Mouse (Mus musculus) thymus, postnatal 36 days (tissue): Measurements from ENCODE around the gene Mertk.

Source experiments
- DNase-seq, 2 experiments: peaks; one replicate each; pipeline ENCODE4 v3.0.0; 2022; ENCODE audit warnings: mixed read lengths in 2 of 2

Gene Mertk

GRCm38 (mm10) chr2:128771048-128771447 is 72.3 kb downstream of the Mertk start:
- DNase-seq: no peak

GRCm38 (mm10) chr2:128771750-128772338 is 73.1 kb downstream of the Mertk start:
- no peak for DNase-seq

DNA sequence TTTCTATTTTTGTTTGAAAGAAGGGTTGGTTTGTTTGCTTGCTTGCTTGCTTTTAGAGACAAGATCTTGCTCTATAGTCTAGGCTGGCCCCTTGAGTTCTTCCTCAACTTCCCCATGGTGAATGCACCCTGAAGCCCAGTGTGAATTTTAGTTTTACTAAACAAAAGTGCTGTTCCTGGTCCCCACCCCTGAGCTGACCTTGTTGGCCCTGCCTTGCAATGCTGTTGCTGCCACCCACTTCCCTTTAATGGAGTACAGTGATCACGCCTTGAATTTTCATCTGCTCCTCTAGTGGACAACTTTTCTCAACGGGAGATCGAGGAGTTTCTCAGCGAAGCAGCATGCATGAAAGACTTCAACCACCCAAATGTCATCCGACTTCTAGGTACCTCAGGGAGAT is 83.5 kb downstream of the Mertk start:
- DNase-seq: no peak

DNA sequence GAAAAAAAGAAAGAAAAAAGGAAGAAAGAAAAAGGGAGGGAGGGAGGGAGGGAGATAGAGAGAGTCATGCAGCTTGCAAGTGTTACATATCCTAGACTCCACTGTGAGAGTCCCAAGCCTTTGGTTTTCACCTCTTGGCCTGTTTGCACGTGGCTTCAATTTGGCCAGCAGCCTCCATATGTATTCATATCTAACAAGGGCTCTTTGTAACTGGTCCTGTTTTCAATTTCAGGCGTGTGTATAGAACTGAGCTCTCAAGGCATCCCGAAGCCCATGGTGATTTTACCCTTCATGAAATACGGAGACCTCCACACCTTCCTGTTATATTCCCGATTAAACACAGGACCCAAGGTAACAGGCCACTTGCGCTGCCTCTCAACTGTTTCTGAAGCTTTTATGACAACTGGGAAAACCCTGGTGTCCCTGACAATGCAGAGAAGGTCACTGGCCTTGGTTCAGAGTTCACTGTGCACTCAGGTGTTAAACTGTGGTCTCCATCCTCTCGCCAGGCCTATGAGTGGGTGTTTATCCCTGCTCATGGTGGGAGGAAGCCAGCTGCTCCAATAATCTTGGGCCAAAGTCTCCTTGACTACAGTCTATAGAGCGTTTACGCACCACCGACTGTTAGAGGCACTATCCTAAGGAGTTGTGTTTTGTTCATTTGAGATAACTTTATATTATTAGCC is 85.0 kb downstream of the Mertk start:
- DNase-seq: no peak

- no peak for DNase-seq
Observed at GRCm38 (mm10) chr2:128784814-128785213, 86.1 kb downstream of the Mertk start.

- no peak for DNase-seq
Observed at GRCm38 (mm10) chr2:128786341-128786740, 87.6 kb downstream of the Mertk start.

DNA sequence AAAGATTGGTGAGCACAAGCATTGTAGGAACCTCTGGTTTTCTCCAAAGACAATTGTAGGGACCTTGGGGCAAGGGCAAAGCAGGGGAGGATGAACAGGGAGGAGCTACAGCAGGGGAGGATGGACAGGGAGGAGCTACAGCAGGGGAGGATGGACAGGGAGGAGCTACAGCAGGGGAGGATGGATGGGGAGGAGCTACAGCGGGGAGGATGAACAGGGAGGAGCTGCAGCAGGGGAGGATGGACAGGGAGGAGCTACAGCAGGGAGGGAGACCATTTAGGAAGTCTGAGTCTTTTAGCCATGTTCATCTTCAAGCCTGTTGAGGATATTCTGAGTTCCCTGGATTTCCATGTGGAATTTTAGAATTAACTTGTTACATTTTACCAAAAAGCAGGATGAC is 88.0 kb downstream of the Mertk start:
- no peak for DNase-seq

GRCm38 (mm10) chr2:128787805-128788204 is 89.0 kb downstream of the Mertk start:
- DNase-seq: no peak

DNA sequence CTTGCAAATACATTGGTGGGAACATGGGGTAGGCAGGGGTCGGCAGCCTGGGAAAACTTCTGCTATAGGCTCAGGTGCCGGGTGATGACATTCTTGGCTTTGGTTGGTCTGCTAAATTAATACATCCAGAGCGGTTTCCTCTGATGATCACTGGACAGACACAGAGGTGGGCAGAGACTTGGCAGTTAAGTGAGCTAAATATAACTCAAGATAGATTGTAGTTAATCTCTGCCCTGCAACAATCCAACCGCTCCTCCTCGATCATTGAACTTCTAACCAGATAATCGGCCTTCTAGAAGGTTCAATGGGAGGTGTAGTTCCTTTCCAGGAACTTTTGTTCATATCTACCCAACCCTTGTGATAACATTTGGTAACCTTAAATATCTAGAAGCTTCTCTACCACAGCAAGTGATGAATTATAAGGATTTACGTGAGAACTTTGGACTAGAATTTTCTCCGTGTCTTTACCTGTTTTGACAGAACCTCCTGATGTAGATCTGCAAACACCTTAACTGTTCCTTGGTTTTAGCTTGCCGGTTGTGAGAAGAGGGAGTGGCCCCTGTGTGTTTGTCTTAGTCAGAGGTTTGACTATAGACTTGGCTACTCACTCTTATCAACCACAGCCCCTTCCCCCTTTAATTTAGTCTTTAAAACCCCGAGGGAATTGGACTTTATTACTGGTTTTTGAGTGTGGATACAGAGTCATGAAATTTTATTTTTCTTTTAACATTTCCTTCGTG is 92.3 kb downstream of the Mertk start:
- no peak for DNase-seq

DNA sequence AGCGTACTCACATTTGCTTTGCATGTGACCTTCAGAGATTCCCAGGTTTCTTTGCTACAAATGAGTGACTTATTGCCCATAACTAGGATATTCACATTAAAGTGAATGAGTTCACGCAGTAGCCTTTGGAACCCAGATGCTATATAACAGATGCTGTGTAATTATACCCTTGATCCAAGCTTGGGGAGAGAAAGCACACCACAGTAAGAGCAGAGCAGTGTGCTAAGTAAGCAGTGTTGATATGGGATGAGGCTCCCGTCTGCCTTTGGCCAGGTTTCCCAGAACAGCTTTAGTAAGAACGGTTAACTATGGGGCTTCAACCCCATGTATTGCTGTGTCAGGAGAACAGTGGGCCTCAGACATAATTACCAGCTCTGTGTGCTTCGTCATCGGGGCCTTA is 95.2 kb downstream of the Mertk start:
- no peak for DNase-seq

- no peak for DNase-seq
Observed at GRCm38 (mm10) chr2:128796463-128796862, 97.7 kb downstream of the Mertk start.

DNA sequence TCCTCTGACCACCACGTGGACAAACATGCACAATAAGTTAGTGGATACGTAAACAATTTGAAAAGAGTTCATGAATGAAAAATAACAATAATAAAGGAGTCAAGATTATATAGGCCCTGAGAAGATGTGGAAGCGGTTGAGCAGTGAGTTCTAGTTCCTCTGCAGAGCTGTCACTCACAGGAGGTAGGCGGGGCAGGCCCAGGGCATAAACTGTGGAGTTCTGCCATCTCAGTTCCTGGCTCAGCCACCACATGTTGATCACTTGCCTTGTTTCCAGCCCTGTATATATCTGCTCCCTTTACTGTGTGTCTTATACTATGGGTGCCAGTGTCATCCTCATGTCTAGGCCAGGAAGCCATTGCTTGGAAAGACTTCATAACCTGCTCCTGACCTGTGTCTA is 104.7 kb downstream of the Mertk start:
- no peak for DNase-seq

- DNase-seq: no peak
Observed at GRCm38 (mm10) chr2:128805341-128805740, 106.6 kb downstream of the Mertk start.

GRCm38 (mm10) chr2:128806561-128806960 is 107.8 kb downstream of the Mertk start:
- DNase-seq: no peak

DNA sequence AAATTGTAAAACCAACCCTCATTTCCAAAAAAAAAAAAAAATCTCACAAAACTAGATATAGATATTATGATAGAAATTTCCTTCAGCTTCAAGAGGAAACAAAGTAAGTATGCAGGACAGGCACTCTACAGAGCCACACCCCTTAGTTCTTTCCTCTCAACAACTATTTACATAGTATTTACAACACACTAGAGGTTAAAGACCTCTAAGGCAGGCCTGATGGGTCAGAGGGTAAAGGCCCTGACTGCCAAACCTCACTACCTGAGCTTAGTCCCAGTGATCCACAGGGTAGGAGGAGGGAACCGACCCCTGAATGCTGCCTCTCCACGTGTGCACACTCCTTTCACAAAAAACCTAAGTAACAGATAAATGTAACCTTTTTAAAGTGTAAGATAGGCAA is 114.0 kb downstream of the Mertk start:
- DNase-seq: no peak

DNA sequence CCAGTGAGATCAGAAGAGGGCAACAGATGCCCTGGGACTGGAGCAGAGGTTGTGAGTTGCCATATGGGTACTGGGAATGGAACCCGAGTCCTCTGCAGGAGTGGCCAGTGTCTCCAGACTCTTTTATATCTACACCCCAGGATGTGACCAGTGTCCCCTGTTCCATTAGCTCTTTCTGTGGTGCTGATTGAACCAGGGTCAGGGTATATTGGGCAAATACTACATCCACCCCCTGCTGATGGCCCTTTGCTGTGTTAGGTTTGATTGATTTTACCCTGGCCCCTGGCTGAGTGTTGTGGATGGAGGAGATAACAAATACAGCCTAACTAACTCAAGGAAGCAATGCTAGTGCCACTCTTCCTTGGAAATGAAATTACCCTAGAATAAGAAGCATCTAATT is 117.6 kb downstream of the Mertk start:
- no peak for DNase-seq

- DNase-seq: no peak
Observed at GRCm38 (mm10) chr2:128816916-128817315, 118.2 kb downstream of the Mertk start.

DNA sequence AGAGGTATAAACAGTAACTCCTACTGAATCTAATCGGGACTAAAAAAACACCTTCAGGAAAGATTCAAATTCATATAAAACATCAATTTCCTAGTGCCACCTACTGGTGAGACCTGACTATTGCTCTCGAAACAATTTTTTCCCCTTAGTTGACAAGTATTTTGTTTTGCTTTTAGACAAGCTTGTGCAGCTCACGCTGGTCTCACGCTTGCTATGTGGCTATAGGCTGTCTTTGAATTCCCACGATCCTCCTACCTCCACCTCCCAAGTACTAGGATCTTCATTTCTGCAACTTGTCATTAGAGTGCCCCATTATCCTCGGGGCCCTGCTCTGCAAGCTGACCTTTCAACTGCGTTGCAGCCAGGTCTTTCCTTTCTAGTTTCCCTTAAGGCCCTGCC is 118.6 kb downstream of the Mertk start:
- DNase-seq: no peak

- DNase-seq: peak; percentile 96 to 98
Observed at GRCm38 (mm10) chr2:128817786-128818681, 119.3 kb downstream of the Mertk start, which contains the start of gene Tmem87b. TSS of gene Tmem87b (plus strand) at chr2:128818118.

- peak in 1 of 2 experiments; percentile 4 for DNase-seq
Observed at GRCm38 (mm10) chr2:128818956-128819643, 120.3 kb downstream of the Mertk start.

DNA sequence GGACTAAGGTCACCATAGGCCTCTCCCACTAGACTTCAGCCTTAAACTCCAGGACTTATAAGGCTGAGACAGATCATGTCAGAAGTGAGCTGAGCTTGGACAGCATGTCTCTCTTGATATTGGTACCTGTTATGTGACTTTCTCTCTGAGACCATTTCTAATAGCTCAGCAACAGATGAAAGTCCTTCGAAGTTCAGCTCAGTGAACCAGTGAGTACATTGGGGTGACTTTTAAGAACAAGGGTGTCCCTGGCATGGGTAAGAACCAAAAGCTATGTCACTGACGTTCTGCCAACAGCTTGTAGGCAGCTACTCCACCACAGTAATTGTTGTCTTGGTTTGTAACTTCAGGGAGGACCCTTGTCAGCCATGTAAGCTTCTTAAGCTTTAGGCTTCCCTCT is 121.9 kb downstream of the Mertk start:
- DNase-seq: no peak

DNA sequence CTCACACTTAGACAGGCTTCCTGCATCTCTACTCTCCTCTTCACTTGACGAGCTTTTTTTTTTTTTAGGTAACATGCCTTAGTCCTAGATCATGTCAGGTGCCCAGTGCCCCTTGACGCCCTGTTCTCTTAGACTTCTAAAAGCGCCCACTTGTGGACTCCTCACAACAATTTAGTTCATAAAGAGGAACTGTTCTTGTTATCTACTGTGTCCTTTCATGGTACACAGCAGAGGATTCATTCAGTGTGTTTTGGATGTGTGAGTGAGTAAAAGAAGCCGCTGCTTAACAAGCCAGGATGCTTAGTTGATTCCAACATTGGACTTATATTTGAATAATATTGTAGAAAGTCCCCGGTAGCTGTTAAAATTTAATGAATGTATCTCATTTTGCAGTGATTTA is 125.1 kb downstream of the Mertk start:
- no peak for DNase-seq
